Mouse (Mus musculus): ENCODE results near the gene Cacnb4.

GRCm38 (mm10) chr2:52405238-52405637 is 271.4 kb downstream of the Cacnb4 start:
- no peak for TF ChIP-seq POLR2A (IDR thresholded peaks at IDR 0.05; ENCODE audit: low read depth, low read length)
- no peak for TF ChIP-seq CTCF (IDR thresholded peaks at IDR 0.05; ENCODE audit: extremely low read depth, insufficient read depth, insufficient read length, insufficient replicate concordance)
